Mouse (Mus musculus): ENCODE results near the gene Hcst. TPM values are rescaled to one million over a fixed set of nuclear protein-coding genes. Genes with fewer than 3 reads are reported as not detected.

The Hcst gene
- polyA plus RNA-seq, 1 experiment from 2014 or later: 1.1 TPM

DNA sequence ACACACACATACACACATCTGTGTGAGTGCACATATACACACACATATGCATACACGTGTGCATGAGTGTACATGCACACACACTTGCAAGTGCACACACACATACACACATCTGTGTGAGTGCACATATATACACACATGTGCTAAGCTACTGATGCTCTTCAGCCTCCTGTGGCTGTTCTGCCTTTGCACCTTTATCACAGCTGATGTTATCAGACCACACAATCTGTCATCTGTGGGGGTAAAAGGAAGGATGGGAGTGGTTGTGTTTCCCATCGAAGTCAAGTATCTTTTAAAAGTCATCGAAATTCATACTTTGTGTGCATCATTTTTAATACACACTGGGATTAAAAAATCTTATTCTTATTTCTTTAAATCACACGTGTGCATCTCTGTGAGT lies 17.3 kb downstream of the Hcst start:
- Histone ChIP-seq H3K9ac (no peak overlapping the region), H3K27ac (no peak overlapping the region), H3K4me1 (replicated peaks; ENCODE audit: control insufficient read depth, insufficient read depth, low read length) (no peaks in the 10 kb centered on the region), H3K36me3 (replicated peaks; ENCODE audit: control insufficient read depth, insufficient read depth) (no peaks in the 10 kb centered on the region), H3K9me3 (ENCODE audit: control insufficient read depth, low read length) (no peaks in the 10 kb centered on the region), H3K4me2 (replicated peaks) (no peak overlapping the region), H3K4me3 (replicated peaks; ENCODE audit: low read length) (no peak overlapping the region), H3K27me3 (ENCODE audit: control insufficient read depth, insufficient read depth, low read length) (no peaks in the 10 kb centered on the region)
- 71% methylated on average over 4 of the region's 4 CpGs for WGBS
- DNase-seq (ENCODE audit: low spot score): no peak
- ATAC-seq (ENCODE audit: low FRiP score): no peak

DNA sequence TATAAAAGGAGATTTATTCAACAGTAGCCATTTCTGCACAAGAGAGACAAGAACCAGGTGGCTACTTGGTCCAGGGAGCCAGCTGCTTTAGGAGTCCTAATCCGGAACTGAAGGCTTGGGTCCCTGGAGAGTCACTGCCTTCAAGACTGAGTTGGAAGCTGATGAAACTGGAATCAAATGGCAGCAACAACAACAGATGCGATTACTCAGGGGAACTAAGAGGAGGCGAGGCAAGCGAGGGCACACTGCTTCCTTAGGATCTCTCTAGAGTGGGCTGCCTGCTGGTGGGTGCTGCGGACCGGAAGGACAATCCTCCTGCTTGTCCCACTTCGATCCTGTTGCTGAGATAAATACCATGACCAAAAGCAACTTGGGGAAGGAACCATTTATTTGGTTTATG lies 20.0 kb downstream of the Hcst start:
- Histone ChIP-seq H3K4me1 (replicated peaks; ENCODE audit: control insufficient read depth, insufficient read depth, low read length) (no peaks in the 10 kb centered on the region), H3K9me3 (ENCODE audit: control insufficient read depth, low read length) (no peaks in the 10 kb centered on the region), H3K4me2 (replicated peaks) (no peak overlapping the region), H3K36me3 (replicated peaks; ENCODE audit: control insufficient read depth, insufficient read depth) (no peaks in the 10 kb centered on the region), H3K27me3 (ENCODE audit: control insufficient read depth, insufficient read depth, low read length) (no peaks in the 10 kb centered on the region), H3K4me3 (replicated peaks; ENCODE audit: low read length) (no peak overlapping the region), H3K27ac (no peak overlapping the region), H3K9ac (no peak overlapping the region)
- no peak for DNase-seq (ENCODE audit: low spot score)
- WGBS: 44% methylated on average over 7 of the region's 7 CpGs
- ATAC-seq (ENCODE audit: low FRiP score): no peak

DNA sequence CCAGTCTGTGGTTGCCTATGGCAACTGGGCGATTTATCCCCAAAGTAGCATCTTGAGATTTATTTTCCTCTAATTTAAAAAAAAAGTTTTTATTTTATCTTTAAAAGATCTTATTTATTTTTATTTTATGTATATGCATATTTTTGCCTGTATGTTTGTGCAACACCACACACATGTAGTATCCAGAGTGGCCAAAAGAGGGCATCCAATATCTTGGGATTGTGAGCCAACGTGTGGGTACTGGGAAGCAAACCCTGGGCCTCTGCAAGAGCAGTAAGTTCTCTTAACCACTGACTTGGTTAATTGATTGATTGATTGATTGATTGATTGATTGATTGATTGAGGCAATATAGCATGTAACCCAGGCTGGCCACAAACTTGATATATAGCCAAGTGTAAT lies 24.8 kb downstream of the Hcst start:
- 48% methylated on average over 2 of the region's 2 CpGs for WGBS
- H3K4me1 ChIP-seq (replicated peaks; ENCODE audit: control insufficient read depth, insufficient read depth, low read length): no peaks in the 10 kb centered on the region
- no peaks in the 10 kb centered on the region for H3K27me3 ChIP-seq (ENCODE audit: control insufficient read depth, insufficient read depth, low read length)
- H3K9me3 ChIP-seq (ENCODE audit: control insufficient read depth, low read length): no peaks in the 10 kb centered on the region
- no peak overlapping the region for H3K27ac ChIP-seq
- H3K4me3 ChIP-seq (replicated peaks; ENCODE audit: low read length): no peak overlapping the region
- DNase-seq (ENCODE audit: low spot score) (no peak), ATAC-seq (ENCODE audit: low FRiP score) (no peak)
- H3K4me2 ChIP-seq (replicated peaks): no peak overlapping the region
- no peak overlapping the region for H3K9ac ChIP-seq
- H3K36me3 ChIP-seq (replicated peaks; ENCODE audit: control insufficient read depth, insufficient read depth): no peaks in the 10 kb centered on the region

DNA sequence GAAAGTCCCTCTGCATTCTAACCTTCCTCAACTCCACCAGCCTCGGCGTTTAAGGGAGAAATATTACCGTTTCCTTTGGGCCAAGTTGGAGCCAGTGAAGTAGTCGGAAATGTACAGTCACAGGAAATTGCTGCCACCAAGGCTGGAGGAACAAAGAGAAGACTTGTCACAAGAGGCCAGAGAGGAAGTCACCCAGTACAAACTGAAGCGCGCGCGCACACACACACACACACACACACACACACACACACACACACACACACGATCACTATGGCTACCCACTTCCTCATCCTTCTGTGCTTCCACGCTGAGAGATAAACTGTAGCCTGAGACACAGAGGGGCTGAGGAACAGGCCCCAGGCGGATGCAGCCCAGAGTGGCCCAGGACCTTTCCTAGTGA lies 25.3 kb downstream of the Hcst start:
- ATAC-seq (ENCODE audit: low FRiP score) (no peak), DNase-seq (ENCODE audit: low spot score) (no peak)
- Histone ChIP-seq H3K36me3 (replicated peaks; ENCODE audit: control insufficient read depth, insufficient read depth) (no peaks in the 10 kb centered on the region), H3K4me1 (replicated peaks; ENCODE audit: control insufficient read depth, insufficient read depth, low read length) (no peaks in the 10 kb centered on the region), H3K4me2 (replicated peaks) (no peak overlapping the region), H3K9me3 (ENCODE audit: control insufficient read depth, low read length) (no peaks in the 10 kb centered on the region), H3K9ac (no peak overlapping the region), H3K4me3 (replicated peaks; ENCODE audit: low read length) (no peak overlapping the region), H3K27ac (peak overlapping the region; percentile 58; the same call in 1 of the 2 replicates), H3K27me3 (ENCODE audit: control insufficient read depth, insufficient read depth, low read length) (no peaks in the 10 kb centered on the region)
- 67% methylated on average over 11 of the region's 11 CpGs for WGBS

DNA sequence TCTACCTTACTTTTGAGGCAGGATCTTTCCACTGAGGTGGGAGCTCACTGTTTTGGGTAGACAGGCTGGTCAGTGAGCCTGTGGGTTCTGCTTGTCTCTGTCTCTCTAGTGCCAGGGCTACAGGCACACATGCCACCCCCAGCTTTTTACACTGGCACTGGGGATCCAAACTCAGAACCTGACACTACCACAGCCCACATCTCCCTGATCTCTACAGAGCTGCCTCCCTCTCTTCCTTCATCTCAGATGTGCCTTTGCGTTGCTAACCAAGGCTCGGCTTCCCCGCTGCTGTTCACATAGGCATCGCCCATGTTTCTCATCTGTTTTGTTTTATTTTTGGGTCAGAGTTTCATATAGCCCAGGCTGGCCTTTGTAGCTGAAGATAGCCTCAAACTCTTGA lies 26.0 kb downstream of the Hcst start:
- 88% methylated on average over 4 of the region's 4 CpGs for WGBS
- H3K9me3 ChIP-seq (ENCODE audit: control insufficient read depth, low read length): no peaks in the 10 kb centered on the region
- no peak overlapping the region for H3K4me2 ChIP-seq (replicated peaks)
- no peak overlapping the region for H3K27ac ChIP-seq
- no peaks in the 10 kb centered on the region for H3K36me3 ChIP-seq (replicated peaks; ENCODE audit: control insufficient read depth, insufficient read depth)
- H3K4me1 ChIP-seq (replicated peaks; ENCODE audit: control insufficient read depth, insufficient read depth, low read length): no peaks in the 10 kb centered on the region
- H3K4me3 ChIP-seq (replicated peaks; ENCODE audit: low read length): no peak overlapping the region
- DNase-seq (ENCODE audit: low spot score) (no peak), ATAC-seq (ENCODE audit: low FRiP score) (no peak)
- H3K27me3 ChIP-seq (ENCODE audit: control insufficient read depth, insufficient read depth, low read length): no peaks in the 10 kb centered on the region
- H3K9ac ChIP-seq: no peak overlapping the region

DNA sequence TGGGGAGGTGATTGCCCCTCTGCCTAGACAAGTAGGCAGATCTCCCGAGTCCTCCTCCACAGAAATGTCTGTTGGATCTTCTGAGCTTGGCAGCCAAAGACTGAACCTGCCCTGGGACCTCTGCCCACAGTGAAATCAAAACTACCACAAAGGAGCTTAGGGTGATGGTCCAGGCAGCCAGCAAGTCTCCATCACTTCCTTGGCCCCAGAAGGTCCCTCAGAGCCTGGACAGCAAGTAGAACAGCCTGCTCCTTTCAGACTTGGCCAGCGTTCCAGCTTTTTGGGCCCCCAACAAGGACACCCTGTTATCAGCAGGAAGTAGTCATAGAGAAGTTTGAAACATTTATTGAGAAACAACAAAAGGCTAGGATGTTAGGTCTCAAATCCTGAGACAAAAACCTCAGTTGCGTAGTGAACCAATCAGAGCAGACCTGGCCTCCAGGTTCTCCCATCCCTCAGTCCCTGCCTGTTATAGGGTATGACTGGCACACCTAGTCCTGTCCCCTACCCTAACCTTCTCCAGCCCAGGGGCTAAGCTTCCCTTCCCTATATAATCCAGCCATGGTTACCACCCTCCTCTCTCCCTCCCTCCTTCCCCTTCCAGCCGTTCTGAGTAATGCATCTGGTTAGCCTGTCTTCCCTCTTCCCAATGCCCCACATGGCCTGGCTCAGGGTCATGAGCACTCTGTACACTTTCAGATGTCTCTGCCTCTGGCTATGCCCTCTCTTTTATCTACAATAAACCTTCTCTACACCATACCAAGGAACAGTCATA lies 26.7 kb downstream of the Hcst start:
- Histone ChIP-seq H3K4me2 (replicated peaks) (no peak overlapping the region), H3K9me3 (ENCODE audit: control insufficient read depth, low read length) (no peaks in the 10 kb centered on the region), H3K4me3 (replicated peaks; ENCODE audit: low read length) (no peak overlapping the region), H3K4me1 (replicated peaks; ENCODE audit: control insufficient read depth, insufficient read depth, low read length) (no peaks in the 10 kb centered on the region), H3K27me3 (ENCODE audit: control insufficient read depth, insufficient read depth, low read length) (no peaks in the 10 kb centered on the region), H3K36me3 (replicated peaks; ENCODE audit: control insufficient read depth, insufficient read depth) (no peaks in the 10 kb centered on the region), H3K27ac (no peak overlapping the region), H3K9ac (no peak overlapping the region)
- ATAC-seq (ENCODE audit: low FRiP score) (no peak), DNase-seq (ENCODE audit: low spot score) (no peak)
- 73% methylated on average over 4 of the region's 4 CpGs for WGBS

DNA sequence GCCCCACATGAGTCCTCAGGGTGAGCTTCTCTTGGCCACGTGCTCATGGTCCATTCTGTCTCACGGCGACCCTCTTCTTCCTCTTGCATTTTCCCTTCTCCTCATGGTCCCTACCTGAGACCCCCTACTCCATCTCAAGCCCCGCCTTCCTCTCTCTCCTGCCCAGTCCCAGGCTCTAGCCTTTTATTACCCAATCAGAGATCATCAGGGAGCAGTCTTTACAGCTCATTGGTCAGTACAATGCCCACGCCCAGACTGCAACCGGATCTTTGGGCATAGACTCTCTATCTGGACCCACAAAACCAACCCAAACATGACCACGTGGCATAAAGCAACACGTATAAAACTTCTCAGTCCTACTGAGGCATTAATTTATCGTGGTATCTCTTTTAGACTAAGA lies 35.5 kb downstream of the Hcst start:
- H3K27me3 ChIP-seq (ENCODE audit: control insufficient read depth, insufficient read depth, low read length): no peaks in the 10 kb centered on the region
- 89% methylated on average over 9 of the region's 9 CpGs for WGBS
- H3K9ac ChIP-seq: no peak overlapping the region
- no peak overlapping the region for H3K4me3 ChIP-seq (replicated peaks; ENCODE audit: low read length)
- no peak overlapping the region for H3K4me2 ChIP-seq (replicated peaks)
- no peaks in the 10 kb centered on the region for H3K4me1 ChIP-seq (replicated peaks; ENCODE audit: control insufficient read depth, insufficient read depth, low read length)
- ATAC-seq (ENCODE audit: low FRiP score): no peak
- H3K27ac ChIP-seq: no peak overlapping the region
- H3K9me3 ChIP-seq (ENCODE audit: control insufficient read depth, low read length): no peaks in the 10 kb centered on the region
- DNase-seq (ENCODE audit: low spot score): no peak
- no peaks in the 10 kb centered on the region for H3K36me3 ChIP-seq (replicated peaks; ENCODE audit: control insufficient read depth, insufficient read depth)

DNA sequence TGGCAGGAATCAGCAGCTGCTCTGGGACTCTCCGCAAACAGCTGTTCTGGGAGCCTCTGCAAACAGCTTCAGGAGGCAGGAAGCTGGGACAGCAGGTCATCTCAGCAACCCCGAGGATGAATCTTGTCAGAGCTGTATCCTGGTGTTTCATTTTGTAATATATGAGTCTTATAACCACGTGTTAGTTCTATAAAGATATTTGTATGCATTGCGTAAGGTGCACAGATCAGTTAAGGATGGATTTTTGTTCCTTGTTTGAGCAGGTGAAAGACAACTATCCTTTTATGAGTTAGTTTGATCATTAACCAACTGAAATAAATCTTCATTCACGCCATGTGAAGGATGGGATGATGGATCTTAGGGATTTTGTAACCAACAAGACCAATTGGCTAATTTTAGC lies 39.6 kb downstream of the Hcst start:
- 67% methylated on average over 5 of the region's 5 CpGs for WGBS
- Histone ChIP-seq H3K36me3 (replicated peaks; ENCODE audit: control insufficient read depth, insufficient read depth) (no peaks in the 10 kb centered on the region), H3K4me2 (replicated peaks) (no peak overlapping the region), H3K9ac (no peak overlapping the region), H3K4me1 (replicated peaks; ENCODE audit: control insufficient read depth, insufficient read depth, low read length) (no peaks in the 10 kb centered on the region), H3K27ac (no peak overlapping the region), H3K9me3 (ENCODE audit: control insufficient read depth, low read length) (no peaks in the 10 kb centered on the region), H3K4me3 (replicated peaks; ENCODE audit: low read length) (no peak overlapping the region), H3K27me3 (ENCODE audit: control insufficient read depth, insufficient read depth, low read length) (no peaks in the 10 kb centered on the region)
- ATAC-seq (ENCODE audit: low FRiP score) (no peak), DNase-seq (ENCODE audit: low spot score) (no peak)

DNA sequence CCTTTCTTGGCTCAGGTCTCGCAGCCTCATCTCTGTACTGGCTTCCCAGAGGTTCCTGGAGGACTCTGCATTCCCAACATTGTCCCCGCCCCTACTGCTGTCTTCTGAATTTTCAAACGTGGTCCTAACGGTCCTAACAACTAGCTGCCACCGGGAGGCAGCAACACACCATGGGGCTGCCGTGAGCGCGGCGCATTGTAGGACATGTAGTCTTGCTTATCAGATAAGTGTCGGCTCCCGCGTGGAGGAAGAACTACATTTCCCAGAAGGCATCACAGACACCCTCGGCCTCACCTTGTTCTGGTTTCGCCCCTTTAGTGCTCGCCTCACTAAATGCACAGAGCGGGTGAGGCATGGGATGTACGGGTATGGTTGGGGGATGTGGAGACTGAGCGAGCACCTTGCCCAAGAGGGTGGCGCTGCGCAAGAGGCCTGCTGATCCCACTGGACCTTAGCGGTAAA lies 46.1 kb downstream of the Hcst start:
- H3K27ac ChIP-seq: peak overlapping the region; percentile 89
- H3K4me3 ChIP-seq (replicated peaks; ENCODE audit: low read length): peak overlapping the region; percentile 38
- WGBS: under 1% methylated on average over 21 of the region's 21 CpGs
- DNase-seq (ENCODE audit: low spot score): peak; percentile 96
- no peaks in the 10 kb centered on the region for H3K36me3 ChIP-seq (replicated peaks; ENCODE audit: control insufficient read depth, insufficient read depth)
- no peaks in the 10 kb centered on the region for H3K27me3 ChIP-seq (ENCODE audit: control insufficient read depth, insufficient read depth, low read length)
- H3K4me2 ChIP-seq (replicated peaks): peak overlapping the region; percentile 58
- H3K4me1 ChIP-seq (replicated peaks; ENCODE audit: control insufficient read depth, insufficient read depth, low read length): no peaks in the 10 kb centered on the region
- H3K9me3 ChIP-seq (ENCODE audit: control insufficient read depth, low read length): no peaks in the 10 kb centered on the region
- ATAC-seq (ENCODE audit: low FRiP score): peak; percentile 100
- H3K9ac ChIP-seq: peak overlapping the region; percentile 69
